Mouse (Mus musculus) embryonic facial prominence, embryonic 11.5 days (tissue): Measurements from ENCODE around the gene Tnfsf15. TPM values are rescaled to one million over a fixed set of nuclear protein-coding genes. Genes with fewer than 3 reads are reported as not detected.

Source experiments
- ATAC-seq: fragments of 200-750 bp; cut with Nextera tagmentation; replicated peaks from 2 replicates; pipeline ENCODE4 v1.8.0; 2017; ENCODE audit warnings: low read depth; ENCODE audit not compliant: insufficient number of reproducible peaks, low FRiP score, low TSS enrichment
- DNase-seq: peaks from one replicate; pipeline ENCODE4 v3.0.0-alpha.2; 2015; ENCODE audit warnings: low spot score
- H3K27ac ChIP-seq: fragments of 300-500 bp; sonication (generic); replicated peaks from 2 replicates; pipeline ENCODE4 v1.5.1; 2014; ENCODE audit warnings: mild to moderate bottlenecking, low read depth, low read length, control low read depth
- H3K27me3 ChIP-seq: fragments of 300-500 bp; sonication (generic); 2 replicates; pipeline ENCODE4 v1.6.1; 2014; ENCODE audit warnings: mild to moderate bottlenecking, low read length, moderate library complexity, mixed read lengths; ENCODE audit not compliant: control insufficient read depth, insufficient read depth
- H3K36me3 ChIP-seq: fragments of 300-500 bp; sonication (generic); replicated peaks from 2 replicates; pipeline ENCODE4 v1.6.1; 2014; ENCODE audit warnings: low read depth, mild to moderate bottlenecking, low read length, moderate library complexity, mixed read lengths; ENCODE audit not compliant: control insufficient read depth, insufficient read depth
- H3K4me1 ChIP-seq: fragments of 300-500 bp; sonication (generic); 2 replicates; pipeline ENCODE4 v1.6.1; 2014; ENCODE audit warnings: low read length, mixed read lengths; ENCODE audit not compliant: control insufficient read depth, insufficient read depth
- H3K4me2 ChIP-seq: fragments of 300-500 bp; sonication (generic); 2 replicates; pipeline ENCODE4 v1.6.1; 2014; ENCODE audit warnings: low read depth, mild to moderate bottlenecking, control low read depth, low read length, moderate library complexity
- H3K4me3 ChIP-seq: fragments of 300-500 bp; sonication (generic); 2 replicates; pipeline ENCODE4 v1.5.1; 2014; ENCODE audit warnings: low read depth, low read length, control low read depth
- H3K9ac ChIP-seq: fragments of 300-500 bp; sonication (generic); replicated peaks from 2 replicates; pipeline ENCODE4 v1.6.1; 2014; ENCODE audit warnings: mild to moderate bottlenecking, control low read depth, low read length
- H3K9me3 ChIP-seq: fragments of 300-500 bp; sonication (generic); replicated peaks from 2 replicates; pipeline ENCODE4 v1.6.1; 2016; ENCODE audit warnings: mild to moderate bottlenecking, low read length, inconsistent platforms, mixed read lengths; ENCODE audit not compliant: control insufficient read depth
- WGBS: fragments of 180-500 bp; shearing (Covaris S2); extraction: QIAGEN DNeasy Blood & Tissue Kit; methylation state at CpG from one replicate; pipeline ENCODE4 v1.1.7; 2014; 5-methylcytosine and 5-hydroxymethylcytosine counted together
- polyA plus RNA-seq: library from polyadenylated mRNA; unstranded; fragments of >200 nt; fragmentation: Nextera tagmentation; extraction: Ambion mirVana; gene quantifications from 2 replicates; pipeline ENCODE4 v1.2.1, GENCODE M21; 2014

Tnfsf15 gene
- 0.06 TPM in 1 of 2 replicates, not detected in the other for polyA plus RNA-seq

GRCm38 (mm10) chr4:63744693-63745171 lies at the start of gene Tnfsf15:
Tnfsf15 (minus strand) TSS chr4:63745113.
- no peak within 1 kb of the TSS for H3K9ac ChIP-seq
- WGBS, result 60% methylated on average over 8 of the region's 8 CpGs
- H3K9me3 ChIP-seq, result no peaks in the 10 kb centered on the region
- no peak within 1 kb of the TSS for H3K27ac ChIP-seq
- H3K4me1 ChIP-seq, result no peaks in the 10 kb centered on the region
- ATAC-seq, result no peak; the same call in 1 of the 2 replicates
- no peaks in the 10 kb centered on the region for H3K36me3 ChIP-seq
- no peak within 1 kb of the TSS for H3K4me2 ChIP-seq
- DNase-seq, result no peak
- no peaks in the 10 kb centered on the region for H3K27me3 ChIP-seq
- H3K4me3 ChIP-seq, result no peak within 1 kb of the TSS

GRCm38 (mm10) chr4:63792328-63792727 lies 47.4 kb upstream of the Tnfsf15 start:
- ATAC-seq (no peak), DNase-seq (no peak)
- Histone ChIP-seq H3K9ac (no peak overlapping the region), H3K27ac (no peak overlapping the region), H3K36me3 (no peaks in the 10 kb centered on the region), H3K9me3 (no peaks in the 10 kb centered on the region), H3K4me1 (no peaks in the 10 kb centered on the region), H3K4me3 (no peak overlapping the region), H3K27me3 (no peaks in the 10 kb centered on the region), H3K4me2 (no peak overlapping the region)
- 98% methylated on average over 3 of the region's 3 CpGs for WGBS

- H3K4me3 ChIP-seq, result no peak overlapping the region
- no peaks in the 10 kb centered on the region for H3K36me3 ChIP-seq
- H3K4me1 ChIP-seq, result no peaks in the 10 kb centered on the region
- no peaks in the 10 kb centered on the region for H3K27me3 ChIP-seq
- no peak overlapping the region for H3K27ac ChIP-seq
- ATAC-seq (no peak), DNase-seq (no peak)
- 83% methylated on average over 2 of the region's 2 CpGs for WGBS
- H3K4me2 ChIP-seq, result no peak overlapping the region
- H3K9ac ChIP-seq, result no peak overlapping the region
- no peaks in the 10 kb centered on the region for H3K9me3 ChIP-seq
Measured at GRCm38 (mm10) chr4:63785466-63785865, 40.6 kb upstream of the Tnfsf15 start.

DNA sequence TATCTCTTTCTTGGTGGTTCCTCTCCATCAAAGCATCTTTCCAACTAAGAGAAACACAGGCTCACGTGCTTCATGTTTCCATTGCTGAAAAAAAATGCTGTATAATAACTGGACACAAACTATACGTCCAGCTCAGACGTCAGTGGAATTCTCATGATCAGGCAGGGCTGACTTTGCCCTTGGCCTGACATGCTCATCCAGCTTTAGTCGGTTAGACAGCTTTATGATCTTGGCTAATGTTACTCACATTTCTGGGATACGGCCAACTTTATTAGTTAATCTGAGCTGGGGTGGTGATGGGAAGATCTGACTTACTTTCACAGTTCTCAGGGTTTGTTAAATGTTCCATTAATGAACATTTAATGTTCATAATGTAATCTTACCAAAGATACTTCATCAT lies 38.9 kb upstream of the Tnfsf15 start:
- Histone ChIP-seq H3K36me3 (no peaks in the 10 kb centered on the region), H3K4me3 (no peak overlapping the region), H3K9me3 (no peaks in the 10 kb centered on the region), H3K27me3 (no peaks in the 10 kb centered on the region), H3K4me1 (no peaks in the 10 kb centered on the region), H3K4me2 (no peak overlapping the region), H3K27ac (no peak overlapping the region), H3K9ac (no peak overlapping the region)
- ATAC-seq (no peak), DNase-seq (no peak)
- 85% methylated on average over 5 of the region's 5 CpGs for WGBS

GRCm38 (mm10) chr4:63782970-63783613 lies 38.2 kb upstream of the Tnfsf15 start:
- Histone ChIP-seq H3K9me3 (no peaks in the 10 kb centered on the region), H3K9ac (no peak overlapping the region), H3K4me3 (no peak overlapping the region), H3K27ac (no peak overlapping the region), H3K4me2 (no peak overlapping the region), H3K36me3 (no peaks in the 10 kb centered on the region), H3K4me1 (no peaks in the 10 kb centered on the region), H3K27me3 (no peaks in the 10 kb centered on the region)
- 84% methylated on average over 7 of the region's 7 CpGs for WGBS
- DNase-seq (no peak), ATAC-seq (no peak)

DNA sequence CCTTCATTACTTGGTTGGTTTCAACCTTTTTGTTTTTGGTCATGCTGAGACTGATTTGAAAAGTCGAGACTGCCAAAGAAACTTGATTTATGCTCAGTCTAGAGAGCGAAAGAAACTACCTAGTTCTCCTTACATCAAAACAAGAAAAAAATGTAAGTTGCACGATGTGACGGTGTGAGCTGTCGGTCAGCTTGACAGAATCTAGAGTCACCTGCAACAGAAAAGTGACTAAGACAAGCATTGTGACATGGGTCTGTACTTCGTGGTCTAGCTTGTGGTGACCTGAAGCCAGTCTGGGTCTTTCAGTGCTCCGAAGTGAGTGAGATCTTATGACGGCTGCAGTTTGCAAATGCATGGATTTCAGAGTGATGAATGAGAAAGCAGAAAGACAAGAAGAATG lies 32.3 kb upstream of the Tnfsf15 start:
- Histone ChIP-seq H3K27me3 (no peaks in the 10 kb centered on the region), H3K4me1 (no peaks in the 10 kb centered on the region), H3K27ac (no peak overlapping the region), H3K4me2 (no peak overlapping the region), H3K36me3 (no peaks in the 10 kb centered on the region), H3K9ac (no peak overlapping the region), H3K4me3 (no peak overlapping the region), H3K9me3 (no peaks in the 10 kb centered on the region)
- DNase-seq (no peak), ATAC-seq (no peak)
- WGBS, result 86% methylated on average over 8 of the region's 8 CpGs

DNA sequence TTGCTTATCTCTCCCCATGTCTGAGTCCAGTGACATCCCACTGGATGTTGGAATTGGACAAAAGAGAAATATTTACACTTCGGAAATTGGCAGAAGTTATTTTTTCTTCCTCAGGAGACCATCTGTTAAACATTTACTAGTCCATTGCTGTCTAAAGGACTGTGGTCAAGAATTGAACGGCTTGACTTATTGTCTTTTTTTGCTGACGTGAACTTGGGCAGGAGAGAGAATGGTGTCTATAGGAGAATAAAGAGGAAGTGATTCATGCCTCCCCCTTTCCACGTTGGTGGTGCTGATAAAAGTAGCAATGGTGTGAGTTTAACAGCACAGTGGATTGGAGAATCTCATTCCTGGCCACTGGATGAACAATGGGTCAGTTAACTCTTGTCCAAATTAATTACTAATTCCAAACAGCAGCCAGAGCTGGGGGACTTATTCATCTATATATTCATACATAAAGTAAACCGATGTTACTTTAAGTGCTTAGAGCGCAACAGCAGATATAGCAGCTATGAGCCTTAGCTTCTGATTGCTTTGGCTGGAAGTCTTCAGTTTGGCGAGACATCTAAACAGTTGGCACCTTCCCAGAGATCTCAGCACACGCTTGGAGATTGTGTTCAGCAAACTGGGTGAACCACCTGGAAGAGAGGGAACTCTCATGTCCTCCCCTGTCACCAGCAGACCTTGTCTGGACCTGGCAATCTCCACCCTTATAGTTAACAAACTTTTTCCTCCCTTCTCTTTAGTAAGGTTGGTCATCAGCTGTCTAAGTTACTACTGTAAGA lies 28.6 kb upstream of the Tnfsf15 start:
- Histone ChIP-seq H3K27me3 (no peaks in the 10 kb centered on the region), H3K4me2 (no peak overlapping the region), H3K4me1 (no peaks in the 10 kb centered on the region), H3K9ac (no peak overlapping the region), H3K27ac (no peak overlapping the region), H3K9me3 (no peaks in the 10 kb centered on the region), H3K4me3 (no peak overlapping the region), H3K36me3 (no peaks in the 10 kb centered on the region)
- DNase-seq, result no peak
- WGBS, result 82% methylated on average over 8 of the region's 8 CpGs
- ATAC-seq, result no peak

DNA sequence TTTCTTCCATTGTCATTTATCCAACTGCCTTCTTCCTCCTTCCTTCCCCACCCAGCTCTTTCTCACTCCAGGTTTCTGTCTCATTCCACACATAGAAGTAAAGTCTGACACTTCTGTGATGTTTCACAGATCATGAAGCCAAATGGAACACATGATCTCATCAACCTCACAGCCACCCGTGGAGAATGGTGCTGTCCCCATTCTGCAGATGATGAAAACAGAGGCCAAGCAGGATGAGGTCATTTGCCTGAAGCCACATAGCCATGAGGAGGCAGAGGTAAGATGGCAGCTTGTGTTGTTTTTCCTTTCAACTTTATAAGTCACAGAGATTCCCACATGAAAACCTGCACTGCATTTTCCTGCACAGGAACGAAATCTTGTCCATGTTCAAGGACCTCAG lies 27.6 kb upstream of the Tnfsf15 start:
- 84% methylated on average over 2 of the region's 2 CpGs for WGBS
- Histone ChIP-seq H3K4me2 (no peak overlapping the region), H3K36me3 (no peaks in the 10 kb centered on the region), H3K9ac (no peak overlapping the region), H3K4me3 (no peak overlapping the region), H3K27ac (no peak overlapping the region), H3K27me3 (no peaks in the 10 kb centered on the region), H3K4me1 (no peaks in the 10 kb centered on the region), H3K9me3 (no peaks in the 10 kb centered on the region)
- ATAC-seq (no peak), DNase-seq (no peak)
